Mouse (Mus musculus): ENCODE measurements at regions not wholly inside any gene's neighbourhood (a gene's known extent, or its start where the extent isn't known, plus 50 kb on each side); places are given as distances from the start of the nearest gene placed in this dataset.

- TF ChIP-seq CTCF (IDR thresholded peaks at IDR 0.05; ENCODE audit: low read depth) = no peak
- no peak for TF ChIP-seq EP300 (IDR thresholded peaks at IDR 0.05; ENCODE audit: low read depth)
These were observed 94.9 kb upstream of the Mylip start for GRCm38 (mm10) chr13:45294691-45295090.

Measured in heart, postnatal 0 days (tissue).